Mouse (Mus musculus) left cerebral cortex, postnatal 4 days (tissue): Measurements from ENCODE around the gene Ybx1. TPM values are rescaled to one million over a fixed set of nuclear protein-coding genes. Genes with fewer than 3 reads are reported as not detected.
A peak's percentile ranks its signal among the peaks of the same experiment; 100 is the strongest.
"Not testable (repeated sequence)": the region's sequence is repeated elsewhere in the genome, so short reads cannot be mapped to it uniquely, and the experiment has no call there.

ENCODE experiments used
- DNase-seq: peaks from one replicate; pipeline ENCODE4 v3.0.0-alpha.2; 2022
- intact Hi-C: fragments of 180-260 bp; cut with DNase I; formaldehyde crosslinking; loops from one replicate; pipeline ENCODE4 v1.15.1; 2025
- total RNA-seq, 2 experiments: library from RNA; stranded (reverse); gene quantifications; 2 replicates each; pipeline ENCODE4 v1.2.3; 2021

Gene Ybx1
- total RNA-seq: 1,000 to 10,000 TPM; 1,087 to 1,125 TPM

- peak; percentile 100 for DNase-seq
- intact Hi-C loops: no loop called here
Observed at GRCm38 (mm10) chr4:119294415-119295133, at the start of gene Ybx1. Ybx1 (minus strand) TSS chr4:119294604.

GRCm38 (mm10) chr4:119338861-119339361, 44.5 kb upstream of the Ybx1 start:
- intact Hi-C loops: no loop called here
- peak; percentile 88 for DNase-seq

GRCm38 (mm10) chr4:119338422-119338821, 44.0 kb upstream of the Ybx1 start:
- no peak for DNase-seq
- intact Hi-C loops: no loop called here

GRCm38 (mm10) chr4:119333487-119333886, 39.1 kb upstream of the Ybx1 start:
- DNase-seq: no peak
- intact Hi-C loops: no loop called here

- DNase-seq: peak; percentile 10
- intact Hi-C loops: no loop called here
Observed at GRCm38 (mm10) chr4:119320896-119321550, 26.6 kb upstream of the Ybx1 start.

- intact Hi-C loops: no loop called here
- DNase-seq: peak; percentile 96
Observed at GRCm38 (mm10) chr4:119320131-119320830, 25.9 kb upstream of the Ybx1 start, which contains the start of gene Ppih. Ppih (minus strand) TSS chr4:119320546.

GRCm38 (mm10) chr4:119313756-119314155, 19.4 kb upstream of the Ybx1 start:
- intact Hi-C loops: no loop called here
- no peak for DNase-seq

GRCm38 (mm10) chr4:119305418-119305817, 11.0 kb upstream of the Ybx1 start:
- DNase-seq: no peak
- intact Hi-C loops: no loop called here

GRCm38 (mm10) chr4:119303291-119303690, 8.9 kb upstream of the Ybx1 start:
- no peak for DNase-seq
- intact Hi-C loops: no loop called here

GRCm38 (mm10) chr4:119301777-119302176, 7.4 kb upstream of the Ybx1 start:
- no peak for DNase-seq
- intact Hi-C loops: no loop called here

GRCm38 (mm10) chr4:119300761-119301160, 6.4 kb upstream of the Ybx1 start:
- intact Hi-C loops: no loop called here
- no peak for DNase-seq

GRCm38 (mm10) chr4:119297361-119297760, 3.0 kb upstream of the Ybx1 start:
- intact Hi-C loops: no loop called here
- no peak for DNase-seq

GRCm38 (mm10) chr4:119295134-119295453, 690 bp upstream of the Ybx1 start:
- DNase-seq: no peak
- intact Hi-C loops: no loop called here

GRCm38 (mm10) chr4:119293574-119294258, 688 bp downstream of the Ybx1 start:
- peak; percentile 33 for DNase-seq
- intact Hi-C loops: no loop called here

GRCm38 (mm10) chr4:119292771-119293573, 1.4 kb downstream of the Ybx1 start:
- peak; percentile 58 for DNase-seq
- intact Hi-C loops: no loop called here

GRCm38 (mm10) chr4:119291921-119292320, 2.5 kb downstream of the Ybx1 start:
- DNase-seq: no peak
- intact Hi-C loops: no loop called here

GRCm38 (mm10) chr4:119285336-119285735, 9.1 kb downstream of the Ybx1 start:
- no peak for DNase-seq
- intact Hi-C loops: no loop called here

GRCm38 (mm10) chr4:119284861-119285260, 9.5 kb downstream of the Ybx1 start:
- no peak for DNase-seq
- intact Hi-C loops: no loop called here

- DNase-seq, intact Hi-C loops: not testable (repeated sequence)
Observed at GRCm38 (mm10) chr4:119278784-119279183, 15.6 kb downstream of the Ybx1 start.

GRCm38 (mm10) chr4:119275726-119276125, 18.7 kb downstream of the Ybx1 start:
- intact Hi-C loops: no loop called here
- DNase-seq: no peak
